Mouse (Mus musculus) erythroblast, embryonic 14.5 days (primary cell): ENCODE results near the gene Smarcal1.

Experiments
- GATA1 ChIP-seq: IDR thresholded peaks from 2 replicates; pipeline ENCODE4 v1.6.1; 2012; ENCODE audit warnings: low read length, inconsistent platforms, mixed read lengths
- TAL1 ChIP-seq: IDR thresholded peaks from 3 replicates; pipeline ENCODE4 v1.6.1; 2012; ENCODE audit warnings: low read length, inconsistent platforms, mixed read lengths

- TF ChIP-seq GATA1 (no peak), TAL1 (no peak)
Measured at GRCm38 (mm10) chr1:72673070-72673469, 90.0 kb downstream of the Smarcal1 start.
